Mouse (Mus musculus) ES-E14 (cell line): Measurements from ENCODE around the gene Clic4. TPM values are rescaled to one million over a fixed set of nuclear protein-coding genes. Genes with fewer than 3 reads are reported as not detected.
"Not testable (repeated sequence)": the region's sequence is repeated elsewhere in the genome, so short reads cannot be mapped to it uniquely, and the experiment has no call there.

ENCODE experiments used
- DNase-seq: peaks from one replicate; pipeline ENCODE4 v3.0.0-alpha.2; 2013; ENCODE audit warnings: low read depth, low spot score
- H3K27ac ChIP-seq: 2 replicates; pipeline ENCODE4 v1.5.1; 2012; ENCODE audit warnings: low read depth, mild to moderate bottlenecking, low read length, moderate library complexity, mixed read lengths; ENCODE audit not compliant: poor library complexity, insufficient read depth, severe bottlenecking
- H3K36me3 ChIP-seq: 2 replicates; pipeline ENCODE4 v1.6.1; 2012; ENCODE audit warnings: mild to moderate bottlenecking, low read length, moderate library complexity, mixed read lengths; ENCODE audit not compliant: control insufficient read depth, poor library complexity, insufficient read depth, severe bottlenecking
- H3K4me1 ChIP-seq, 2 experiments: fragments of 150-350 bp in 1 of 2; sonication (generic) in 1 of 2; 2 replicates each; pipeline ENCODE4 v1.6.1; 2012; ENCODE audit warnings: low read length in 2 of 2, mild to moderate bottlenecking in 1 of 2, mixed read lengths in 1 of 2; ENCODE audit not compliant: control insufficient read depth in 2 of 2, insufficient read depth in 2 of 2, poor library complexity in 1 of 2
- H3K4me3 ChIP-seq, 2 experiments: fragments of 150-350 bp in 1 of 2; sonication (generic) in 1 of 2; 2 replicates each; pipeline ENCODE4 v1.5.1; 2012; ENCODE audit warnings: low read length in 2 of 2, low read depth in 1 of 2, mild to moderate bottlenecking in 1 of 2, mixed read lengths in 1 of 2; ENCODE audit not compliant: insufficient read depth in 1 of 2, poor library complexity in 1 of 2, severe bottlenecking in 1 of 2
- H3K9ac ChIP-seq: 2 replicates; pipeline ENCODE4 v1.6.1; 2012; ENCODE audit warnings: low read depth, mild to moderate bottlenecking, low read length, mixed read lengths; ENCODE audit not compliant: poor library complexity, insufficient read depth, severe bottlenecking
- H3K9me3 ChIP-seq: fragments of 150-350 bp; sonication (generic); 2 replicates; pipeline ENCODE4 v1.6.1; 2012; ENCODE audit warnings: low read depth, mild to moderate bottlenecking, low read length; ENCODE audit not compliant: control insufficient read depth, insufficient read depth
- CHD2 ChIP-seq: IDR thresholded peaks from 2 replicates; pipeline ENCODE4 v1.6.1; 2014; ENCODE audit warnings: mild to moderate bottlenecking, low read depth, low read length, inconsistent platforms
- HCFC1 ChIP-seq: IDR thresholded peaks from 2 replicates; pipeline ENCODE4 v1.6.1; 2012; ENCODE audit warnings: low read length, inconsistent platforms, borderline replicate concordance; ENCODE audit not compliant: insufficient read depth
- MAFK ChIP-seq: IDR thresholded peaks from 2 replicates; pipeline ENCODE4 v1.6.1; 2014; ENCODE audit warnings: mild to moderate bottlenecking, low read depth, low read length, inconsistent platforms; ENCODE audit not compliant: insufficient read depth
- ZC3H11A ChIP-seq: IDR thresholded peaks from 2 replicates; pipeline ENCODE4 v1.6.1; 2012; ENCODE audit warnings: low read depth, mild to moderate bottlenecking, inconsistent platforms, low read length, borderline replicate concordance
- ZNF384 ChIP-seq: IDR thresholded peaks from 2 replicates; pipeline ENCODE4 v1.6.1; 2012; ENCODE audit warnings: low read depth, low read length, inconsistent platforms
- in situ Hi-C, 2 experiments: fragments of 600-800 bp; cut with MboI; formaldehyde crosslinking; loops; one replicate each; pipeline ENCODE4 v1.15.1; 2025; ENCODE audit warnings: low sequenced_read_pairs in 2 of 2, inconsistent platforms in 1 of 2; ENCODE audit not compliant: unreplicated experiment in 2 of 2
- total RNA-seq: library from RNA; depleted of rRNA; stranded (reverse); fragments of 300-350 nt; gene quantifications from 2 replicates; pipeline ENCODE4 v1.2.3, GENCODE M21; 2012

Gene Clic4
- total RNA-seq, 1 experiment, result 69.3 TPM

DNA sequence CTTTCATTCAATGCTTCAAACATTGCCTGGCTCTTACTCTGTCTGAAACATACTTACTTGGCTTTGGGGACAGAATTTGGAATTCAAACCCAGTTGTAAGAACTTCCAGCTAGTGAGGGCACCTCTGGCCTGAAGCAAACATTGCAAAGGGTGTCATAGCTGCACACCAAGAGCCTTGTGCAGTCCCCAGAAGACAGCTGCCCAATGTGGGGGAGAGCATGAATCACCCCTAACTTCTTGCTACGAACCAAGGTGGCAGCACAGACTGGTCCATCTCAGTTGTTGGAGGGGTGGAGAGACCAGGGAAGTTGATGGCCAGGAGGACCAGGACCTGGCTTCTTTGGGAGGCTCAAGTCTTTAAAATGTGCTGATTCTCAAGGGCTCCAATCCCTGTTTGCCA, 81.4 kb downstream of the Clic4 start:
- Histone ChIP-seq H3K9me3 (no peaks in the 10 kb centered on the region), H3K4me3 (no peak overlapping the region), H3K27ac (no peak overlapping the region), H3K4me1 (no peaks in the 10 kb centered on the region), H3K9ac (no peak overlapping the region), H3K36me3 (no peaks in the 10 kb centered on the region)
- TF ChIP-seq ZNF384, result no peak
- TF ChIP-seq ZC3H11A, result no peak
- no peak for TF ChIP-seq HCFC1
- TF ChIP-seq CHD2, result no peak
- TF ChIP-seq MAFK, result no peak
- no peak for DNase-seq
- in situ Hi-C loops, result no loop called here

DNA sequence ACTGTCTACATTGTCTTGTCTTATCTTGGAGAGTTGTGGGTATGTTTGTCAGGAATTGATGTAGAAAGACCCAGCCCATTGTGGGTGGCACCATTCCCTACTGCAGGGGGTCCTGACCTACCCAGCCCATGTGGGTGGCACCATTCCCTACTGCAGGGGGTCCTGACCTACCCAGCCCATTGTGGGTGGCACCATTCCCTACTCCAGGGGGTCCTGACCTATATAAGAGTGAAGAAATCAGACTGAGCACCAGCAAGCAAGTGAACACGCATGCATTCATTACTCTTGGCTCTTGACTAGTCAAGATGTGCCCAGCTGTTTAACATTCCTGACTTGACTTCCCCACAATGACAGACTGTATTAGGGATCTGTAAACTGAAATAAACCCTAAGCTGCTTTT, 82.2 kb downstream of the Clic4 start:
- Histone ChIP-seq H3K4me1 (no peaks in the 10 kb centered on the region), H3K9ac (no peak overlapping the region), H3K4me3 (no peak overlapping the region), H3K36me3 (no peaks in the 10 kb centered on the region), H3K27ac (no peak overlapping the region), H3K9me3 (no peaks in the 10 kb centered on the region)
- no peak for DNase-seq
- TF ChIP-seq HCFC1 (no peak), MAFK (no peak), ZNF384 (no peak), ZC3H11A (no peak), CHD2 (no peak)
- in situ Hi-C loops, result no loop called here

DNA sequence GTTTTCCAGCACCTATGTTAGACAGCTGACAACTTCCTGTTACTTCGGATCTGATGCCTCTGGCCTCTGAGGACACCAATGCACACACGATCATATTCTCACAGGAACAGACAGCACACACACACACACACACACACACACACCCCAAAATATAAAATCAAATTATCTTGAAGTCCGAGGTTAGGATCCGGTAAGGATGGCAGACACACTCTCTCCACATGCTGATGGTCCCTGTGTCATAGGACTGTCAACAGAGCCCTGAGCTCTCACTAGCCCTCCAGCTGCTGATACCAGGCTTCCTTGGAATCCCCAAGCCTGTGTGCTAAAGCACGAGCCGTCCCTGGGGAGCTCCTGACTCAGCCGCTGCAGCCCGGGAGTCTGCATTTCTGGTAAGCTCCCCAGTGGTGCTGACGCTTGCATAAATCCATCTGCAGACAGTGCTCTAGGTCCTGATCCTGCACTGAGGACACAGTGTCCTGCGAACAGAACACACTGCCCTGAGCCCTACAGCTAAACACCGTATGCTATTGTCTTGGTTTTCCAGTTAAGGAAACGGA, 83.1 kb downstream of the Clic4 start:
- in situ Hi-C loops, result no loop called here
- DNase-seq, result no peak
- Histone ChIP-seq H3K9ac (no peak overlapping the region), H3K27ac (no peak overlapping the region), H3K4me3 (no peak overlapping the region), H3K4me1 (no peaks in the 10 kb centered on the region), H3K36me3 (no peaks in the 10 kb centered on the region), H3K9me3 (no peaks in the 10 kb centered on the region)
- TF ChIP-seq ZNF384 (no peak), CHD2 (no peak), HCFC1 (no peak), ZC3H11A (no peak), MAFK (no peak)

DNA sequence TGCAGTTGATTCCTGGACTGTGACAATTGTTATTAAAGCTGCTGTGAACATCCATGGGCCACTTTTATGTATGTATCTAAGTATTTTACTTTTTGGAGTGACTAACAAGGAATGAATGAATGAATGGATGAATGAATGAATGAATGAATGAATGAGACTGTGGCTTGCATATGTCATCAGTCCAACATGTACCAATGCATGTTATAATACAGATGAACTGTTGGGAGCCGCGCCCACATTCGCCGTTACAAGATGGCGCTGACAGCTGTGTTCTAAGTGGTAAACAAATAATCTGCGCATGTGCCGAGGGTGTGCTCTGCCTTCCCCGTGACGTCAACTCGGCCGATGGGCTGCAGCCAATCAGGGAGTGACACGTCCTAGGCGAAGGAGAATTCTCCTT, 88.3 kb downstream of the Clic4 start:
- DNase-seq, H3K9ac ChIP-seq, H3K4me3 ChIP-seq, in situ Hi-C loops, H3K27ac ChIP-seq, H3K9me3 ChIP-seq, H3K4me1 ChIP-seq, H3K36me3 ChIP-seq: not testable (repeated sequence)

DNA sequence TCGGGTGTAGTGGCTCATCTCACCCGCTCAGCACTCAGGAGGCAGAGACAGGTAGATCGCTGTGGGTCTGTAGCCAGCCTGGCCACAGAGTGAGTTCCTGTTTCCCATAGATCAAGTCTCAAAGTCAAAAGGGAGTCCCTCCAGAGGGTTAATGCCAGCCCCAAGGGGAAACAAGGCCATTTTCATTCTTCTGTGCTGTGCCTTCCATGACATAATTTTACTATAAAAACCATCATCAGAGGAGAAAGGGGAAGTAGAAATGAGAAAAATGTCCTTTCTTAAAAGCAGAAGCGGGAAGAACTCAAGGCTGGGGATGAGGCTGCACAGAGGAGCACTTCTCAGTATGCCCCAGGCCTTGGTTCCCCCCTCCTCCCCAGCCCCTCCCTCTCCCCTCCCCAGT, 90.8 kb downstream of the Clic4 start:
- H3K9ac ChIP-seq, result no peak overlapping the region
- no peak overlapping the region for H3K4me3 ChIP-seq
- TF ChIP-seq ZNF384 (no peak), MAFK (no peak), CHD2 (no peak), ZC3H11A (no peak), HCFC1 (no peak)
- H3K9me3 ChIP-seq, result no peaks in the 10 kb centered on the region
- no peaks in the 10 kb centered on the region for H3K36me3 ChIP-seq
- in situ Hi-C loops, result no loop called here
- H3K27ac ChIP-seq, result no peak overlapping the region
- peaks cover 0 to 5% of the 10 kb centered on the region in 2 experiments; a peak in 1 of 4 replicates for H3K4me1 ChIP-seq
- no peak for DNase-seq
